ENCODE assay signal across 26 mouse cellular contexts in the genomic region with DNA sequence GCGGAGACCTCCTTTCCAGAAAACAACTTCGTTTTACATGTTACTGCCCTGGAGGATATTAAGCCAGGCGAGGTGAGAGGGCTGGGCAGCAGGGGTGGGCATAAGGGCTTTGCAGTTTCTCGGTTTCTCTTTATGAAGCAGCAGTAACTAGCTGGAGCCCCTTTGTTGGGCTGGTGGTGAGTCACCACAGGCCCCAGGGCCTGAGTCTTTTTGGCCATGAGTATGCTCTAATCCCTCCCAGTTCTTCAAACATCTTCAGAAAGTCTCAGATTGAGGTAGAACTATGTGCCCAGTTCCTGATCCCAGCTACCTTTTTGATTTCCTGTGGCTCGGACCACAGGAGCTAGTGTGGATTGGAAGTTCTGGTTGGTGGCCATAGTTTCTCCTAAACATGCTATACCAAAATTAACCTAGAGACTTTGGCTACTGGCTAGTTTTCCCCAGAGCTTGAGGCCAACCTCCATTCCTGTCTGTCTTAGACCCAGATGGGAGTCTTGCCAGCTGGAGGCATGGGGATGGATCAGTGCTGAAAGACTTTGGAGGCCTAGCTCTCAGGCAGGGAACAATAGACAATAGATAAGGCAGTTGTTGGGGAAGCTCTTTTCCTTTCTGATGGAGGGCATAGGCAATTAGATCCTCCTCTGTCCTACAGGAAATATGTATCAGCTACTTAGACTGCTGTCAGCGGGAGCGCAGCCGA. TPM values are rescaled to one million over a fixed set of nuclear protein-coding genes. Genes with fewer than 3 reads are reported as not detected.
A peak's percentile ranks its signal among the peaks of the same experiment; 100 is the strongest.
DNase-seq lines count a peak whose midpoint lies in the region; ATAC-seq and TF ChIP-seq lines count a peak whose summit lies in the region.
"Had no signal": no experiment of that assay in that cellular context is flagged by ENCODE, and none has a peak within 500 bp of the region (broad histone marks: within the 10 kb centered on the region; RNA-seq: fewer than 3 reads in every experiment).

No protein-coding gene starts in this region.

- no peaks in the 10 kb centered on the region for H3K9me3 ChIP-seq in intestine, postnatal 0 days (ENCODE audit: control insufficient read depth)
- H3K9me3 ChIP-seq in intestine, embryonic 15.5 days, result no peaks in the 10 kb centered on the region
- H3K9me3 ChIP-seq: embryonic facial prominence, embryonic 10.5 days; forebrain, embryonic 13.5 days; heart, embryonic 10.5 days; hindbrain, embryonic 12.5 days had no signal

- no peak for ATAC-seq in intestine, postnatal 0 days
- ATAC-seq in intestine, embryonic 15.5 days, result no peak
- ATAC-seq in megakaryocyte-erythroid progenitor cell, adult 5-6 weeks (replicated peaks; ENCODE audit: low FRiP score, low TSS enrichment, poor library complexity, severe bottlenecking), result no peak
- ATAC-seq: forebrain, embryonic 13.5 days; forebrain, postnatal 0 days; hindbrain, embryonic 16.5 days had no signal

- no peak overlapping the region for H3K4me3 ChIP-seq in intestine, postnatal 0 days (ENCODE audit: low read depth, low read length)
- no peak overlapping the region for H3K4me3 ChIP-seq in intestine, embryonic 15.5 days (replicated peaks)
- H3K4me3 ChIP-seq: embryonic facial prominence, embryonic 10.5 days; forebrain, embryonic 13.5 days; heart, embryonic 10.5 days; hindbrain, embryonic 12.5 days had no signal

- no peaks in the 10 kb centered on the region for H3K4me1 ChIP-seq in intestine, postnatal 0 days (replicated peaks; ENCODE audit: control insufficient read depth, insufficient read depth, low read length)
- H3K4me1 ChIP-seq in intestine, embryonic 15.5 days (replicated peaks), result no peaks in the 10 kb centered on the region
- H3K4me1 ChIP-seq: embryonic facial prominence, embryonic 10.5 days; forebrain, embryonic 13.5 days; hindbrain, embryonic 12.5 days had no signal

- TF ChIP-seq CTCF in intestine, postnatal 0 days (IDR thresholded peaks at IDR 0.05; ENCODE audit: low read depth), result no peak

- H3K4me2 ChIP-seq in intestine, postnatal 0 days (replicated peaks; ENCODE audit: low read depth), result no peak overlapping the region
- H3K4me2 ChIP-seq in intestine, embryonic 15.5 days (replicated peaks), result no peak overlapping the region
- H3K4me2 ChIP-seq: forebrain, embryonic 13.5 days; hindbrain, embryonic 12.5 days had no signal

- DNase-seq in layer of hippocampus, adult 11-12 months (ENCODE audit: low spot score), result peak; percentile 19
- no peak for DNase-seq in layer of hippocampus, adult 8-10 months (ENCODE audit: low spot score in 2 of 2)
- DNase-seq in Muller cell, postnatal 12 days (ENCODE audit: inconsistent ontology term), result peak; percentile 58
- no peak for DNase-seq in embryo, embryonic 11 days
- DNase-seq: cerebellum, adult 11-12 months; cerebellum, adult 9-10 months; cerebellum, postnatal 36 days; forebrain, postnatal 0 days; heart, adult 11 months; heart, postnatal 10 days; heart, postnatal 4 days had no signal

- peak overlapping the region; percentile 62 for H3K27ac ChIP-seq in intestine, postnatal 0 days (ENCODE audit: low read depth, low read length)
- H3K27ac ChIP-seq in intestine, embryonic 15.5 days, result no peak overlapping the region
- H3K27ac ChIP-seq: embryonic facial prominence, embryonic 10.5 days; forebrain, embryonic 13.5 days; heart, embryonic 10.5 days; hindbrain, embryonic 12.5 days had no signal

- WGBS in intestine, postnatal 0 days, result 88% methylated on average over 8 of the region's 8 CpGs
- WGBS in intestine, embryonic 15.5 days, result 85% methylated on average over 8 of the region's 8 CpGs

- H3K27me3 ChIP-seq in intestine, postnatal 0 days (replicated peaks; ENCODE audit: control insufficient read depth, insufficient read depth, low read length), result no peaks in the 10 kb centered on the region
- no peaks in the 10 kb centered on the region for H3K27me3 ChIP-seq in intestine, embryonic 15.5 days (replicated peaks)
- H3K27me3 ChIP-seq: CH12.LX; forebrain, embryonic 13.5 days; hindbrain, embryonic 12.5 days had no signal

- H3K36me3 ChIP-seq in intestine, postnatal 0 days (ENCODE audit: control insufficient read depth, insufficient read depth), result peaks cover 47% of the 10 kb centered on the region
- H3K36me3 ChIP-seq in intestine, embryonic 15.5 days, result peaks cover 21% of the 10 kb centered on the region; the same call in 1 of the 2 replicates

- no peak overlapping the region for H3K9ac ChIP-seq in intestine, postnatal 0 days (ENCODE audit: low read depth, low read length)
- no peak overlapping the region for H3K9ac ChIP-seq in intestine, embryonic 15.5 days
- H3K9ac ChIP-seq: forebrain, embryonic 13.5 days; forebrain, postnatal 0 days; hindbrain, embryonic 12.5 days had no signal

RNA-seq across cellular contexts. Expression of gene Cct7, which starts 6.9 kb away (rescaled TPM):
- 152 and 159 TPM in 2 replicates for polyA plus RNA-seq in intestine, postnatal 0 days (2015; fragmentation: Nextera tagmentation; extraction: Ambion mirVana)
- 461 and 482 TPM in 2 replicates for polyA plus RNA-seq in intestine, embryonic 15.5 days (2015; fragmentation: Nextera tagmentation; extraction: Ambion mirVana)
- total RNA-seq in layer of hippocampus, adult 8-10 months (2022), result 100 to 1,000 TPM; 214 to 247 (median 220) TPM
- 322 and 323 TPM in 2 replicates for total RNA-seq in megakaryocyte-erythroid progenitor cell, adult 5-6 weeks (2014; fragmentation: Nextera tagmentation)
- total RNA-seq in megakaryocyte-erythroid progenitor cell, adult 5-6 weeks (2017), result 456 and 460 TPM in 2 replicates

RNA-seq across cellular contexts. Expression of gene Pradc1, which starts 7.4 kb away (rescaled TPM):
- polyA plus RNA-seq in intestine, postnatal 0 days (2015; fragmentation: Nextera tagmentation; extraction: Ambion mirVana), result 23.2 and 23.7 TPM in 2 replicates
- 38.5 and 42.9 TPM in 2 replicates for polyA plus RNA-seq in intestine, embryonic 15.5 days (2015; fragmentation: Nextera tagmentation; extraction: Ambion mirVana)
- 10 to 100 TPM; 18.0 to 20.9 (median 18.0) TPM for total RNA-seq in layer of hippocampus, adult 8-10 months (2022)
- 34.0 and 38.3 TPM in 2 replicates for total RNA-seq in megakaryocyte-erythroid progenitor cell, adult 5-6 weeks (2014; fragmentation: Nextera tagmentation)
- 15.3 and 19.4 TPM in 2 replicates for total RNA-seq in megakaryocyte-erythroid progenitor cell, adult 5-6 weeks (2017)

RNA-seq across cellular contexts. Expression of gene Smyd5, which starts 12.6 kb away (rescaled TPM):
- 10.1 and 10.9 TPM in 2 replicates for polyA plus RNA-seq in intestine, postnatal 0 days (2015; fragmentation: Nextera tagmentation; extraction: Ambion mirVana)
- polyA plus RNA-seq in intestine, embryonic 15.5 days (2015; fragmentation: Nextera tagmentation; extraction: Ambion mirVana), result 49.8 and 52.8 TPM in 2 replicates
- 10 to 100 TPM; 49.4 to 57.5 (median 53.2) TPM for total RNA-seq in layer of hippocampus, adult 8-10 months (2022)
- 43.9 and 54.6 TPM in 2 replicates for total RNA-seq in megakaryocyte-erythroid progenitor cell, adult 5-6 weeks (2014; fragmentation: Nextera tagmentation)
- total RNA-seq in megakaryocyte-erythroid progenitor cell, adult 5-6 weeks (2017), result 36.8 and 43.6 TPM in 2 replicates

RNA-seq across cellular contexts. Expression of gene Noto, which starts 20.7 kb away (rescaled TPM):
- polyA plus RNA-seq in intestine, postnatal 0 days (2015; fragmentation: Nextera tagmentation; extraction: Ambion mirVana), result not detected in 2 replicates
- polyA plus RNA-seq in intestine, embryonic 15.5 days (2015; fragmentation: Nextera tagmentation; extraction: Ambion mirVana), result not detected in 2 replicates
- total RNA-seq in layer of hippocampus, adult 8-10 months (2022), result not detected
- not detected in 2 replicates for total RNA-seq in megakaryocyte-erythroid progenitor cell, adult 5-6 weeks (2014; fragmentation: Nextera tagmentation)
- not detected in 2 replicates for total RNA-seq in megakaryocyte-erythroid progenitor cell, adult 5-6 weeks (2017)
- total RNA-seq: adrenal gland, postnatal 10 days; adrenal gland, postnatal 4 days; CH12.LX; forebrain, postnatal 0 days; gastrocnemius, adult 18-20 months; gastrocnemius, postnatal 25 days; heart, postnatal 10 days; heart, postnatal 4 days had no signal
- polyA plus RNA-seq: embryonic facial prominence, embryonic 10.5 days; embryonic facial prominence, embryonic 14.5 days; forebrain, embryonic 13.5 days; forebrain, postnatal 0 days; heart, embryonic 10.5 days; heart, embryonic 14.5 days; hindbrain, embryonic 12.5 days; hindbrain, embryonic 16.5 days had no signal

RNA-seq across cellular contexts. Expression of gene Fbxo41, which starts 58.4 kb away (rescaled TPM):
- 0.09 and 0.10 TPM in 2 replicates for polyA plus RNA-seq in intestine, postnatal 0 days (2015; fragmentation: Nextera tagmentation; extraction: Ambion mirVana)
- polyA plus RNA-seq in intestine, embryonic 15.5 days (2015; fragmentation: Nextera tagmentation; extraction: Ambion mirVana), result 0.08 and 0.21 TPM in 2 replicates
- 10 to 100 TPM; 68.2 to 87.1 (median 81.3) TPM for total RNA-seq in layer of hippocampus, adult 8-10 months (2022)
- total RNA-seq in megakaryocyte-erythroid progenitor cell, adult 5-6 weeks (2014; fragmentation: Nextera tagmentation), result not detected in 2 replicates
- not detected in 2 replicates for total RNA-seq in megakaryocyte-erythroid progenitor cell, adult 5-6 weeks (2017)
- total RNA-seq: gastrocnemius, adult 18-20 months; gastrocnemius, postnatal 25 days; heart, postnatal 10 days; heart, postnatal 4 days had no signal
- polyA plus RNA-seq: heart, embryonic 14.5 days had no signal

Comparison
In these comparisons a context has a peak if more than half of its experiments do, and no peak if none do; other contexts are left out.
1. DNase-seq: peak in layer of hippocampus, adult 11-12 months (single experiment) and Muller cell, postnatal 12 days (single experiment); none in layer of hippocampus, adult 8-10 months (0 of 2) and embryo, embryonic 11 days (single experiment).